Comparison of ENCODE assay signal across 32 mouse cellular contexts in genomic region chr5:52543770-52544169, GRCm38 (mm10). TPM values are rescaled to one million over a fixed set of nuclear protein-coding genes. Genes with fewer than 3 reads are reported as not detected.
"Had no signal": no experiment of that assay in that cellular context is flagged by ENCODE, and none has a peak within 500 bp of the region (broad histone marks: within the 10 kb centered on the region; RNA-seq: fewer than 3 reads in every experiment).

No protein-coding gene starts in this region.

- H3K4me2 ChIP-seq: limb, embryonic 12.5 days; limb, embryonic 13.5 days; limb, embryonic 15.5 days; liver, embryonic 11.5 days; liver, embryonic 12.5 days; liver, embryonic 13.5 days; liver, embryonic 15.5 days; lung, embryonic 14.5 days; lung, embryonic 15.5 days; midbrain, embryonic 11.5 days; midbrain, embryonic 12.5 days; midbrain, embryonic 13.5 days; midbrain, embryonic 15.5 days; neural tube, embryonic 12.5 days had no signal

- H3K4me1 ChIP-seq: limb, embryonic 10.5 days; limb, embryonic 12.5 days; liver, embryonic 12.5 days; liver, embryonic 15.5 days; megakaryocyte, embryonic 14.5 days; midbrain, embryonic 10.5 days; midbrain, embryonic 12.5 days; midbrain, embryonic 13.5 days; midbrain, embryonic 15.5 days; neural tube, embryonic 12.5 days had no signal

- ATAC-seq: liver, embryonic 12.5 days; liver, postnatal 0 days; lung, postnatal 0 days; midbrain, embryonic 13.5 days; midbrain, embryonic 15.5 days; midbrain, embryonic 16.5 days had no signal

- H3K27me3 ChIP-seq: limb, embryonic 12.5 days; limb, embryonic 13.5 days; limb, embryonic 15.5 days; liver, embryonic 12.5 days; liver, embryonic 13.5 days; lung, embryonic 15.5 days; midbrain, embryonic 12.5 days; midbrain, embryonic 13.5 days; midbrain, embryonic 15.5 days; neural tube, embryonic 12.5 days had no signal

- H3K27ac ChIP-seq: limb, embryonic 10.5 days; limb, embryonic 12.5 days; limb, embryonic 13.5 days; limb, embryonic 15.5 days; liver, embryonic 12.5 days; liver, embryonic 13.5 days; liver, embryonic 14.5 days; liver, embryonic 15.5 days; lung, embryonic 15.5 days; macrophage; midbrain, embryonic 10.5 days; midbrain, embryonic 12.5 days; midbrain, embryonic 13.5 days; midbrain, embryonic 15.5 days; neural tube, embryonic 12.5 days had no signal

- H3K9ac ChIP-seq: limb, embryonic 12.5 days; limb, embryonic 13.5 days; limb, embryonic 15.5 days; liver, embryonic 12.5 days; liver, embryonic 13.5 days; liver, embryonic 14.5 days; liver, embryonic 15.5 days; liver, postnatal 0 days; lung, embryonic 14.5 days; lung, embryonic 15.5 days; midbrain, embryonic 12.5 days; midbrain, embryonic 13.5 days; midbrain, embryonic 15.5 days; neural tube, embryonic 12.5 days had no signal

- DNase-seq: left cerebral cortex, postnatal 4 days; liver; liver, embryonic 13.5 days; liver, postnatal 0 days; lung, adult 18-20 months; lung, adult 2 months; lung, embryonic 14.5 days; lung, postnatal 10 days; lung, postnatal 14 days; lung, postnatal 36 days; lung, postnatal 4 days; midbrain, embryonic 14.5 days had no signal

- H3K9me3 ChIP-seq: limb, embryonic 10.5 days; limb, embryonic 12.5 days; limb, embryonic 13.5 days; limb, embryonic 15.5 days; liver, embryonic 12.5 days; liver, embryonic 13.5 days; liver, embryonic 15.5 days; lung, embryonic 15.5 days; midbrain, embryonic 10.5 days; midbrain, embryonic 12.5 days; midbrain, embryonic 13.5 days; midbrain, embryonic 15.5 days; neural tube, embryonic 12.5 days had no signal

- H3K4me3 ChIP-seq: limb, embryonic 10.5 days; limb, embryonic 12.5 days; limb, embryonic 13.5 days; limb, embryonic 15.5 days; liver, embryonic 12.5 days; liver, embryonic 13.5 days; liver, embryonic 15.5 days; lung, embryonic 15.5 days; megakaryocyte, embryonic 14.5 days; midbrain, embryonic 10.5 days; midbrain, embryonic 12.5 days; midbrain, embryonic 13.5 days; midbrain, embryonic 15.5 days; myocyte; neural tube, embryonic 12.5 days had no signal

- H3K36me3 ChIP-seq: limb, embryonic 10.5 days; limb, embryonic 12.5 days; limb, embryonic 13.5 days; limb, embryonic 15.5 days; liver, embryonic 12.5 days; liver, embryonic 13.5 days; liver, embryonic 15.5 days; lung, embryonic 15.5 days; midbrain, embryonic 12.5 days; midbrain, embryonic 13.5 days; midbrain, embryonic 15.5 days; neural tube, embryonic 12.5 days had no signal

RNA-seq across cellular contexts. Expression of gene Lgi2, which starts 22.5 kb away (rescaled TPM):
- polyA plus RNA-seq: macrophage had no signal
